Mouse (Mus musculus): Measurements from ENCODE around the gene Kctd6.
"Not testable (repeated sequence)": the region's sequence is repeated elsewhere in the genome, so short reads cannot be mapped to it uniquely, and the experiment has no call there.

The Kctd6 gene

GRCm38 (mm10) chr14:8213803-8214224, at the start of gene Kctd6:
TSS of gene Kctd6 (plus strand) at chr14:8214140.
- peak; percentile 54 for DNase-seq (ENCODE audit: extremely low spot score, low read depth, low spot score)

DNA sequence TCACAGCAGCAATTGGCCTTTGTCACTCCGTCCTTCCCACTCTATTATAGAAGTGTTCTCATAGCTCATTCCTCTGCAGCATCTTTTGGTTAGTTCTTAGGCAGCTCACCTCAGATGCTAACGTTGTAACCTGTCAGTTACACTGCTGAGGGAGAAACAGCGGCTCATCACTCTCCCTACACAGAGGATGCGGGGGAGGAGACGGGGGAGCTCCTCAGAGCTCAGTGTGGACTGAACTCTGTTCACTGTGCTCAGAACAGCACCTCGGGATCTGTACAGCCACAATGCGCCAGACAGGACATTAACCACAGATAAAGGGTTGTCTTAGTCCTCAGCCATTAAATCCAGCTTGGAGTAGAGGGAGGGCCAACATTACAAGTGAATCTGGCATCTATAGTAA, 49.5 kb upstream of the Kctd6 start:
- no peak for DNase-seq (ENCODE audit: extremely low spot score, low read depth, low spot score)

- peak; percentile 88 for DNase-seq (ENCODE audit: extremely low spot score, low read depth, low spot score)
Observed at GRCm38 (mm10) chr14:8172507-8173410, 41.2 kb upstream of the Kctd6 start, which contains the start of gene Pdhb. TSS of gene Pdhb (minus strand) at chr14:8173025.

GRCm38 (mm10) chr14:8173542-8174250, 40.2 kb upstream of the Kctd6 start:
- not testable (repeated sequence) for DNase-seq (ENCODE audit: extremely low spot score, low read depth, low spot score)

- no peak for DNase-seq (ENCODE audit: extremely low spot score, low read depth, low spot score)
Observed at GRCm38 (mm10) chr14:8174634-8175033, 39.3 kb upstream of the Kctd6 start.

- no peak for DNase-seq (ENCODE audit: extremely low spot score, low read depth, low spot score)
Observed at GRCm38 (mm10) chr14:8176251-8176650, 37.7 kb upstream of the Kctd6 start.

DNA sequence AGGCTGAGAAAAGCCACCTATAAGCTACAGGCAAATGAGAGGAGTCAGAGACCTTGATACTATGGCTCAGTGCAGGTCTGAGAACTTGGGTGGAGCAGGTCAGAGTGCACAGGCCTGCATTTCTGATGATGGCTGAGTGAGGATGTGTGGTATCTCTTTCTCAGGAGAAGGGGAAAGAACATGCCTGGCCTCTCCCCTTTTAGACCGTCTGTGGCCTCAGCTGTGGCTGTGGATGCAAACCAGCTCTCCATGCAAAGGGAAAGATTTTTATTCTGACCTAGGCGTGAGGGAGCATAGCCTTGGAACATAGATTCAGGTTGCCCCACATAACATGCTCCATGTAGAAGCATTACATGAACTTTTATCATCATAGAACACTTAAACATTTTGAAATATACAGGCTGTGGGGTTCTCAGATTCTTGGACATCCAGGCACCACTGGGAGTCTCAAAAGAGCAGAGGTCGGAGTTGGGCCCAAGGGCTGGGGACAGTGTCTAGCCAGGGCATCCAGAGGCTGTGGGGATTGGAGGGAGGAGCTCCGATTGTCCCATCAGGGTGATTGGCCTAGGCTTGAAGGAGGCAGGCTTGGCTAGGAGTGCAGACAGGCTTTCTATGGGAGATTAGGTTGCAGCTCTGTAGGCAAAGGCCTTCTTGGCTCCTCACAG, 33.4 kb upstream of the Kctd6 start:
- no peak for DNase-seq (ENCODE audit: extremely low spot score, low read depth, low spot score)

- DNase-seq (ENCODE audit: extremely low spot score, low read depth, low spot score), result no peak
Observed at GRCm38 (mm10) chr14:8183330-8183729, 30.6 kb upstream of the Kctd6 start.

- DNase-seq (ENCODE audit: extremely low spot score, low read depth, low spot score), result no peak
Observed at GRCm38 (mm10) chr14:8186278-8187045, 27.5 kb upstream of the Kctd6 start.

- DNase-seq (ENCODE audit: extremely low spot score, low read depth, low spot score), result no peak
Observed at GRCm38 (mm10) chr14:8190556-8190955, 23.4 kb upstream of the Kctd6 start.

DNA sequence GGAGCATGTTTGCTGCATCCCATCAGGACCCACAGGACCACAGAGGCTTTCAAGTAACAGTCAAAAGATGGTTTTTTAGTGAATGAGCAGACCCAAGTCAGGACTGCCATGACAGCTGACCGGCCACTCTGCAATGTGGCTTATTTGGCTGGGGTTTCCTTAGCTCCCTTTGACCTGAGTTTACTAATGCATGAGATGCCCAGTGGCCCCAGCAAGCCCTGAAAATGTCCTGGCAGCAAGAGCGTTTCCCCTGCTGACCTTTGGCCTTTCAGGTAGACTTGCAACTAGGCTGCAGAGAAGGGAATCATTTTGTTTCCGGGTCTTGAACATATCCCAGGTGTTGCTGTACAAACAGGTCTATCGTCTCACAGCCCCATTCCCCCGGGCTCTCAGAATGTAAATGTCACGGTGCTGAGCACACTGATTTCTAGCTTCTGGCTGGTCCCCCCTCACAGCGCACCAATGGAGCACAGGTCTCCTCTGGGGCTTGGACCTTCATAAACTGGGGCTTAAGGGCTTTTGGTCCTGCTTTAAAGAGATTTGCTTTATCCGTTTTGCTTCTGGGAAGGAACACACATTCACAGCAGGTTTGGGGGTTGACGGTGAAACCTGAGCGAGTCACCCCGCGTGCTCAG, 22.5 kb upstream of the Kctd6 start:
- DNase-seq (ENCODE audit: extremely low spot score, low read depth, low spot score), result no peak

DNA sequence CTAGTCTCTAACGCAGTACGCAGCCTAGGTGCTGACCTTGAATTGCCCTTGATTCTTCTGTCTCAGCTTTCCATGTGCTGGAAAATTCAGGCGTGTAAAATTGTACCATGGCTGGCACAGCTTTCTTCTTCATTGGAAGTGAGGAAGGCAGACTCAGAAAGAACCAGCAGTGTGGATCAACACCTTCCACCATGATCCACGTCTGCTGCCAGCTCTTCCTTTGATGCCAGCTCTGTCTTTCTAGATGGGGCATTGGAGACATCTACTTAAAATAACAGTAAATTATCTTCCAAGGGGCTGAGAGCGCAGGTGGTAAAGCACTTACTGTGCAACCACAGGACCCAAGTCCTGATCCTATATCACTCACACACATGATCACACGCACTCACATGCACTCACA, 21.2 kb upstream of the Kctd6 start:
- no peak for DNase-seq (ENCODE audit: extremely low spot score, low read depth, low spot score)

DNA sequence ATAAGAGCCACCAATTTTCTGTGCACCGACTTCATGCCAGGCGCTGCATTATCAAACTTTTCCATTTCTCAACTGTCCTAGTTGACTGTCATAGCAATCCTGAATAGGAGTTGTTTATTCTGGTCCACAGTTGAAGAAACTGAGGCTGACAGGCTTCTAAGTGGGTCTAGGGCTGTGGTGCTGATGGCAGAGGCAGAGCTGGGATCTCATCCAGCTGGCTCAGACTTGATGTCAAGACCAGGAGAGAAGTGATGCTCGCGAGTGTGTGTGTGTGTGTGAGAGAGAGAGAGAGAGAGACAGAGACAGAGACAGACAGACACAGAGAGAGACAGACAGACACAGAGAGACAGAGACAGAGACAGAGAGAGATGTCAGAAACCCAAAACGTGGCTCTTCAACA, 13.2 kb upstream of the Kctd6 start:
- DNase-seq (ENCODE audit: extremely low spot score, low read depth, low spot score), result no peak

- no peak for DNase-seq (ENCODE audit: extremely low spot score, low read depth, low spot score)
Observed at GRCm38 (mm10) chr14:8201715-8202114, 12.2 kb upstream of the Kctd6 start.

DNA sequence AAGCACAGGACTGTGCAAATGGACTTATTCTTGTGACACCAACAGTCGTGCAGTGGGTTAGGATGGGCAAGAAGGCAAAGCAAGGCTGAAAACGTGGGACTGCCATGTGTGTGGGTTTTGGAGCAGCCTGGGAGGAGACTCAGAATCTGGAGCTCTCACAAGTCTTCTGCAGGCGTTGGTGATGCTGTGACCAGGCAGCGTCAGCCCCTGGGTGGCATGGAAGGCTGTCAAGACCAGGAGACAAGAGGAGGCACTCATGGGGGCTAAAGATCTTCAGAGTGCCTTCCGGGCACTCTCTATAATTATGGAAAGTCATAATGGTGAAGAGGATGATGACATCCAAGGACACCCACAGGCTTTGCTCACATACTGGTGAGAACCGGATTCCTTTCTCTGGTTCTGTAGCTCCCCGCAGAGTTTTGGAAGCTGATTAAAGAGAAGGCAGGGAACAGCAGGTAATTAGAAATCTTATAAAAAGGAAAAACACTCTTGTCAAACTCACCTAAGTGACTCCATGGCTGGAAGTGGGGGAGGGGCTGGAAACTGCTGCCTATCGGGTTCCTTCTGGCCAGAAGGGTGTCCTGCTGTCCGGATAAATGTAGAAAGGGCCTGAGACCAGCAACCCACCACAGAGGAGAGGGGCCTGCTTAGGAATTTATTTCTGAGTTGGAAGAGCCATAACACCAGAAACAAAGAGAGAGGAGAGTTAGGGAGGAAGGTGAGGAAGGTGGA, 7.6 kb upstream of the Kctd6 start:
- DNase-seq (ENCODE audit: extremely low spot score, low read depth, low spot score), result no peak

DNA sequence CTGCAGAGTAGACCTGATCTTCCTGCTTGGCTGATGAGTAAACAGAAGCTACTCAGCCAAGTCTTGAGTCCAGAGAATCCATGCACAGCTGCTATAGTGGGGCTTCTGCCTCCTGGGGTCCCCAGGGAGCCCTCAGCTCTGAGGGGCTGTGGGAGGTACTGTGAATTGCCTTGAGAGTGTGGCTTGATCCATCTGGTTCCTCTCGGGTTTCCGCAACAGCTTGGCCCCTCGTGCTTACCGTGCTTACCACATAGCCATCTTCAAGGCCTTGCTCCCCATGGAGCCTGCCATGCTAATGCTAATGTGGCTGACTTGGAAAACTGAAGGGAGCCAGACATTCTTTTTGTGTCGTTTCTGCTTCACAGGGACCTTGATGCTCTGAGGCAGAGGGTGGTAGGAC, 6.8 kb upstream of the Kctd6 start:
- no peak for DNase-seq (ENCODE audit: extremely low spot score, low read depth, low spot score)

DNA sequence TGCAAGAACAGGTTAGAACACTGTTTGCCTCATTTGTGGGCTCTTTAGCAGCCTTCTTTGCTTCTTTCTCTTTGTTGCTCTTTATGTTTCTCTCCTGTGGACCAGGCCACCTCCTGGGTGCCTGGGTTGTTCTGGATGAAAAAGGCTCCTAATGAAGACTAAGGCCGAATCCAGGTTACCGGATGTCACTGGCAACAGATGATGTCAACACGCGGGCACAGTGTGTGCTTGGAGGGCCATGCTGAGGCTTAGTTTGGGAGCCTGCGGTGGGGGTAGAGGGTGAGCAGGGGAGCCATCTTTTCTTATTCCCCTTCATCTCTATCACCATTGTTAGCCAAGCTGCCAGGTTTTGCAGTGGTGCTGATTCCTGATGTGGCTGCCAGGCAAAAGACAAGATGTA, 6.4 kb upstream of the Kctd6 start:
- DNase-seq (ENCODE audit: extremely low spot score, low read depth, low spot score), result no peak

DNA sequence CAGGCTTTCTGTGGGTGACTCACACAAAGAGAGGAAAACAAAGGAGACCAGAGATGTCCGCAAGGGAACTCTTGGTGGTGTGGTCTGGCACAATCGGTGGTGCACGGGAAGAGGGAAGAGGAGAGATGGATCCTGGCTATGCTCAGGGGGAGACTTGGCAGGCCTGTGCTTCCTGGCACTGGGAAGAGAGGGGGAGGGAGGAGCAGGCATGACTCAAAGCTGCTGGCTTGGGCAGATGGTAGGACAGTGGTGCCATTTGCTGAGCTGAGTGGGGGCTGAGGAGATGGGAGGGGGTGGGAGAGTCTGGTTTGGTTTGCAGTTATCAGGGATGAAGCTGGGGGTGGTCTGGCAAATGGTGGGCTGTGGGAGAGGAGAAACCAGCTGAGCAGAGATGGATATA, 5.1 kb upstream of the Kctd6 start:
- DNase-seq (ENCODE audit: extremely low spot score, low read depth, low spot score), result no peak

- no peak for DNase-seq (ENCODE audit: extremely low spot score, low read depth, low spot score)
Observed at GRCm38 (mm10) chr14:8209896-8210295, 4.0 kb upstream of the Kctd6 start.

DNA sequence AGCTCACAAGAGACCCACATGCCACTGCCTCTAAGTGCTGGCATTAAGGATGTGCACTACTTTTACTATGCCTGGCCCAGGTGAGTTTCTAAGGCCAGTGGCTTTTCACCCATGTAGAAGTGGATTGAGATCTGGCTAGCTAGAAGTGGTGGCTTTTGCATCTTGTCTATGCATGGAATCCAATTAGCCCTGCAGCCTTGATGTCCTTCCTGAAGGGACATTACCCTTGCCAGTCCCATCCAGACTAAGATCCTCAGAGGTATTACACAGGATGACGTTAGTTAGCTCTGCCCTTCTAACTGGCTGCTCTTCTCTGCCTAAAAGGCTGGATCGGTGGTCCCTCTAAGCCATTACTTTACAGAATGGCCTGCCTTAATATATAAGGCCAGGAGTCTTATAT, 944 bp upstream of the Kctd6 start:
- DNase-seq (ENCODE audit: extremely low spot score, low read depth, low spot score), result no peak
